Mouse (Mus musculus): Measurements from ENCODE around the gene Ptprh. TPM values are rescaled to one million over a fixed set of nuclear protein-coding genes. Genes with fewer than 3 reads are reported as not detected.
A peak's percentile ranks its signal among the peaks of the same experiment; 100 is the strongest.

Ptprh gene
- polyA plus RNA-seq, 1 experiment = not detected

GRCm38 (mm10) chr7:4509863-4510608 is 93.8 kb downstream of the Ptprh start:
- 17% methylated on average over 24 of the region's 24 CpGs for WGBS
- peaks cover 3% of the 10 kb centered on the region for H3K4me1 ChIP-seq (ENCODE audit: control insufficient read depth, insufficient read depth, low read length)

GRCm38 (mm10) chr7:4508739-4509116 is 95.1 kb downstream of the Ptprh start:
- WGBS = 88% methylated on average over 8 of the region's 8 CpGs
- Histone ChIP-seq H3K4me3 (ENCODE audit: insufficient read depth, low read depth, low read length) (no peak overlapping the region), H3K4me1 (ENCODE audit: control insufficient read depth, insufficient read depth, low read length) (no peaks in the 10 kb centered on the region), H3K27ac (ENCODE audit: insufficient read depth, low read depth, low read length) (no peak overlapping the region)
- no peak for TF ChIP-seq CTCF (IDR thresholded peaks at IDR 0.05; ENCODE audit: insufficient read depth, low read depth, low read length)

More at GRCm38 (mm10) chr7:4509863-4510608, 93.8 kb downstream of the Ptprh start:
- TF ChIP-seq POLR2A (IDR thresholded peaks at IDR 0.05; ENCODE audit: insufficient read depth, low read depth, low read length) (no peak), CTCF (IDR thresholded peaks at IDR 0.05; ENCODE audit: insufficient read depth, low read depth, low read length) (peak; percentile 55)
- Histone ChIP-seq H3K27ac (ENCODE audit: insufficient read depth, low read depth, low read length) (no peak overlapping the region), H3K4me3 (ENCODE audit: insufficient read depth, low read depth, low read length) (no peak overlapping the region)

- WGBS = 64% methylated on average over 32 of the region's 32 CpGs
- TF ChIP-seq POLR2A (IDR thresholded peaks at IDR 0.05; ENCODE audit: insufficient read depth, low read depth, low read length) (no peak), CTCF (IDR thresholded peaks at IDR 0.05; ENCODE audit: insufficient read depth, low read depth, low read length) (no peak)
- H3K4me1 ChIP-seq (ENCODE audit: control insufficient read depth, insufficient read depth, low read length) = no peaks in the 10 kb centered on the region
These were observed 95.6 kb downstream of the Ptprh start for GRCm38 (mm10) chr7:4508062-4508738.

GRCm38 (mm10) chr7:4507220-4507619 is 96.6 kb downstream of the Ptprh start:
- no peak overlapping the region for H3K27ac ChIP-seq (ENCODE audit: insufficient read depth, low read depth, low read length)
- TF ChIP-seq CTCF (IDR thresholded peaks at IDR 0.05; ENCODE audit: insufficient read depth, low read depth, low read length) (no peak), POLR2A (IDR thresholded peaks at IDR 0.05; ENCODE audit: insufficient read depth, low read depth, low read length) (no peak)
- no peaks in the 10 kb centered on the region for H3K4me1 ChIP-seq (ENCODE audit: control insufficient read depth, insufficient read depth, low read length)
- WGBS = 91% methylated on average over 3 of the region's 4 CpGs
- H3K4me3 ChIP-seq (ENCODE audit: insufficient read depth, low read depth, low read length) = no peak overlapping the region

More at GRCm38 (mm10) chr7:4508062-4508738, 95.6 kb downstream of the Ptprh start:
- H3K4me3 ChIP-seq (ENCODE audit: insufficient read depth, low read depth, low read length) = no peak overlapping the region
- H3K27ac ChIP-seq (ENCODE audit: insufficient read depth, low read depth, low read length) = no peak overlapping the region

- WGBS = 72% methylated on average over 11 of the region's 11 CpGs
- TF ChIP-seq POLR2A (IDR thresholded peaks at IDR 0.05; ENCODE audit: insufficient read depth, low read depth, low read length) (no peak), CTCF (IDR thresholded peaks at IDR 0.05; ENCODE audit: insufficient read depth, low read depth, low read length) (no peak)
- H3K4me3 ChIP-seq (ENCODE audit: insufficient read depth, low read depth, low read length) = no peak overlapping the region
- peaks cover 3% of the 10 kb centered on the region for H3K4me1 ChIP-seq (ENCODE audit: control insufficient read depth, insufficient read depth, low read length)
- H3K27ac ChIP-seq (ENCODE audit: insufficient read depth, low read depth, low read length) = no peak overlapping the region
These were observed 99.0 kb downstream of the Ptprh start for GRCm38 (mm10) chr7:4504646-4505435.

- Histone ChIP-seq H3K4me1 (ENCODE audit: control insufficient read depth, insufficient read depth, low read length) (peaks cover 10% of the 10 kb centered on the region), H3K4me3 (ENCODE audit: insufficient read depth, low read depth, low read length) (no peak overlapping the region), H3K27ac (ENCODE audit: insufficient read depth, low read depth, low read length) (no peak overlapping the region)
- TF ChIP-seq POLR2A (IDR thresholded peaks at IDR 0.05; ENCODE audit: insufficient read depth, low read depth, low read length) (no peak), CTCF (IDR thresholded peaks at IDR 0.05; ENCODE audit: insufficient read depth, low read depth, low read length) (no peak)
- 78% methylated on average over 5 of the region's 5 CpGs for WGBS
These were observed 100.0 kb downstream of the Ptprh start for GRCm38 (mm10) chr7:4503858-4504257.

- peaks cover 15% of the 10 kb centered on the region for H3K4me1 ChIP-seq (ENCODE audit: control insufficient read depth, insufficient read depth, low read length)
- no peak overlapping the region for H3K4me3 ChIP-seq (ENCODE audit: insufficient read depth, low read depth, low read length)
- H3K27ac ChIP-seq (ENCODE audit: insufficient read depth, low read depth, low read length) = no peak overlapping the region
- WGBS = 75% methylated on average over 4 of the region's 4 CpGs
- TF ChIP-seq CTCF (IDR thresholded peaks at IDR 0.05; ENCODE audit: insufficient read depth, low read depth, low read length) = no peak
- no peak for TF ChIP-seq POLR2A (IDR thresholded peaks at IDR 0.05; ENCODE audit: insufficient read depth, low read depth, low read length)
These were observed 100.7 kb downstream of the Ptprh start for GRCm38 (mm10) chr7:4503100-4503499.

GRCm38 (mm10) chr7:4502421-4503090 is 101.3 kb downstream of the Ptprh start:
- 6% methylated on average over 14 of the region's 14 CpGs for WGBS
- peak overlapping the region; percentile 16; the same call in 1 of the 2 replicates for H3K4me3 ChIP-seq (ENCODE audit: insufficient read depth, low read depth, low read length)
- H3K27ac ChIP-seq (ENCODE audit: insufficient read depth, low read depth, low read length) = 0 out of 2 replicates have a peak overlapping the region, but pooled peaks have one; percentile 12
- no peak for TF ChIP-seq POLR2A (IDR thresholded peaks at IDR 0.05; ENCODE audit: insufficient read depth, low read depth, low read length)
- no peak for TF ChIP-seq CTCF (IDR thresholded peaks at IDR 0.05; ENCODE audit: insufficient read depth, low read depth, low read length)
- H3K4me1 ChIP-seq (ENCODE audit: control insufficient read depth, insufficient read depth, low read length) = peaks cover 18% of the 10 kb centered on the region
